Mouse (Mus musculus) MEL (cell line): ENCODE results near the gene Emilin1.
A peak's percentile ranks its signal among the peaks of the same experiment; 100 is the strongest.

ENCODE experiments used
- CTCF ChIP-seq, 3 experiments: IDR thresholded peaks in 2 of 3; conservative IDR thresholded peaks in 1 of 3; 2 replicates each; pipeline ENCODE4 v1.5.1; 2011 to 2012; ENCODE audit warnings: low read length in 3 of 3, low read depth in 2 of 3, mild to moderate bottlenecking in 2 of 3, improper control_type of control experiment in 1 of 3, inconsistent platforms in 1 of 3, mixed read lengths in 1 of 3, moderate library complexity in 1 of 3; ENCODE audit not compliant: control insufficient read depth in 1 of 3, insufficient read depth in 1 of 3, poor library complexity in 1 of 3, severe bottlenecking in 1 of 3
- E2F4 ChIP-seq: IDR thresholded peaks from 2 replicates; pipeline ENCODE4 v1.6.1; 2011; ENCODE audit warnings: low read depth, low read length, improper control_type of control experiment, borderline replicate concordance
- MYC ChIP-seq: IDR thresholded peaks from 2 replicates; pipeline ENCODE4 v1.6.1; 2011; ENCODE audit warnings: low read depth, mild to moderate bottlenecking, low read length, improper control_type of control experiment, moderate library complexity
- POLR2A ChIP-seq, 2 experiments: IDR thresholded peaks; 2 replicates each; pipeline ENCODE4 v1.6.1; 2011 to 2012; ENCODE audit warnings: low read length in 2 of 2, mild to moderate bottlenecking in 2 of 2, control low read depth in 1 of 2, improper control_type of control experiment in 1 of 2, low read depth in 1 of 2, moderate library complexity in 1 of 2; ENCODE audit not compliant: control insufficient read depth in 1 of 2, insufficient read depth in 1 of 2, poor library complexity in 1 of 2
- SIN3A ChIP-seq: IDR thresholded peaks from 2 replicates; pipeline ENCODE4 v1.6.1; 2012; ENCODE audit warnings: low read length, improper control_type of control experiment, inconsistent platforms
- TAL1 ChIP-seq: IDR thresholded peaks from 2 replicates; pipeline ENCODE4 v1.6.1; 2012; ENCODE audit warnings: mild to moderate bottlenecking, inconsistent platforms, low read length, moderate library complexity, mixed read lengths
- TCF12 ChIP-seq: IDR thresholded peaks from 2 replicates; pipeline ENCODE4 v1.6.1; 2014; ENCODE audit warnings: low read depth, mild to moderate bottlenecking, inconsistent platforms, low read length, improper control_type of control experiment, moderate library complexity
- USF2 ChIP-seq, 2 experiments: IDR thresholded peaks; 2 replicates each; pipeline ENCODE4 v1.6.1; 2011 to 2012; ENCODE audit warnings: improper control_type of control experiment in 2 of 2, low read length in 2 of 2, borderline replicate concordance in 1 of 2, inconsistent platforms in 1 of 2, low read depth in 1 of 2, mild to moderate bottlenecking in 1 of 2; ENCODE audit not compliant: insufficient read depth in 1 of 2
- ZNF384 ChIP-seq: IDR thresholded peaks from 2 replicates; pipeline ENCODE4 v1.6.1; 2012; ENCODE audit warnings: low read depth, mild to moderate bottlenecking, inconsistent platforms, low read length, improper control_type of control experiment

- no peak for TF ChIP-seq CTCF (IDR thresholded peaks at IDR 0.05 in 2 of 3, conservative IDR thresholded peaks at IDR 0.05 in 1 of 3; ENCODE audit: control insufficient read depth in 1 of 3, insufficient read depth in 1 of 3, low read depth in 2 of 3, low read length in 3 of 3, poor library complexity in 1 of 3, severe bottlenecking in 1 of 3)
- TF ChIP-seq E2F4: no peak
- TF ChIP-seq POLR2A (IDR thresholded peaks at IDR 0.05; ENCODE audit: control insufficient read depth in 1 of 2, insufficient read depth in 1 of 2, low read depth in 1 of 2, low read length in 2 of 2, poor library complexity in 1 of 2): peak in 1 of 2 experiments; percentile 42; a peak in 2 of 4 replicates
- no peak for TF ChIP-seq ZNF384
- no peak for TF ChIP-seq TCF12
- no peak for TF ChIP-seq TAL1
- TF ChIP-seq SIN3A: no peak
- TF ChIP-seq MYC: no peak
- no peak for TF ChIP-seq USF2 (IDR thresholded peaks at IDR 0.05; ENCODE audit: borderline replicate concordance in 1 of 2, insufficient read depth in 1 of 2, low read depth in 1 of 2, low read length in 2 of 2)
These were observed 39.3 kb downstream of the Emilin1 start for GRCm38 (mm10) chr5:30952551-30952950.
